Mouse (Mus musculus): ENCODE measurements around the gene Lhpp.

- TF ChIP-seq EP300 (IDR thresholded peaks at IDR 0.05; ENCODE audit: low read depth), result no peak
- no peak for TF ChIP-seq CTCF (IDR thresholded peaks at IDR 0.05; ENCODE audit: low read depth)
Measured at GRCm38 (mm10) chr7:132611530-132611929, 1.1 kb downstream of the Lhpp start.
